Mouse (Mus musculus): ENCODE results near the gene Slc36a4. TPM values are rescaled to one million over a fixed set of nuclear protein-coding genes. Genes with fewer than 3 reads are reported as not detected.

Gene Slc36a4
- total and polyA plus RNA-seq, 3 experiments: 6.6 to 9.2 (median 9.0) TPM

DNA sequence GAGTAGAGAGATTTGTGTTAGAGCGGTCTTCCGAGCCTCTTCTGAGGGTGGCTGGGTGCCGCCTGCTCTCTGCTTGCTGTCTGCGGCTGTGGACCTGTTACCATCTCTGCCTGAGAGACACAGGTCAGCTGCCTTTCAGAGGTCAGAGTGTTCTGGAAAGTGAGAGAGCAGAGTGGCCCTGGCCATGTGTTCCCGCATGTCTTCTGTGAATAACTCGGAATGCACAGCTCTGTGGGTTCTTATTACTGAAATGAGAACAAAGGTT, 25.3 kb downstream of the Slc36a4 start:
- Histone ChIP-seq H3K27ac (ENCODE audit: insufficient read depth, low read depth) (peak overlapping the region; percentile 96), H3K36me3 (replicated peaks in 1 of 2; ENCODE audit: control insufficient read depth in 1 of 2, insufficient read depth in 1 of 2, low read length in 1 of 2) (peaks cover 24 to 53% of the 10 kb centered on the region in 2 experiments), H3K4me1 (ENCODE audit: control insufficient read depth in 1 of 2, insufficient read depth in 2 of 2) (peaks cover 21 to 58% of the 10 kb centered on the region in 2 experiments), H3K9me3 (replicated peaks; ENCODE audit: low read length) (no peaks in the 10 kb centered on the region), H3K9ac (ENCODE audit: insufficient read depth, low read depth) (peak overlapping the region; percentile 62), H3K4me3 (replicated peaks in 1 of 3; ENCODE audit: low read depth in 2 of 3, low read length in 2 of 3, poor library complexity in 1 of 3) (peak overlapping the region in 2 of 3 experiments; percentile 27 to 33), H3K27me3 (replicated peaks) (no peaks in the 10 kb centered on the region), H3K4me2 (ENCODE audit: insufficient read depth, low read depth, poor library complexity, severe bottlenecking) (peak overlapping the region; percentile 86), H3K79me2 (replicated peaks; ENCODE audit: control insufficient read depth, extremely low read depth, insufficient read depth, poor library complexity, severe bottlenecking) (no peaks in the 10 kb centered on the region)
- DNase-seq (ENCODE audit: extremely low read depth): no peak
- in situ Hi-C loops (cut with MboI; ENCODE audit: low pct_ligation_motif_present, low pct_unique_long_range_greater_than_20kb, low sequenced_read_pairs) (no loop called here), dilution Hi-C loops (cut with MboI; ENCODE audit: extremely low pct_ligation_motif_present, extremely low pct_unique_long_range_greater_than_20kb, low sequenced_read_pairs) (no loop called here)
- TF ChIP-seq POLR2AphosphoS2 (IDR thresholded peaks at IDR 0.05; ENCODE audit: low read depth, low read length) (no peak), CHD1 (IDR thresholded peaks at IDR 0.05; ENCODE audit: low read depth, low read length) (peak; percentile 72; the same call in 1 of the 2 replicates)

DNA sequence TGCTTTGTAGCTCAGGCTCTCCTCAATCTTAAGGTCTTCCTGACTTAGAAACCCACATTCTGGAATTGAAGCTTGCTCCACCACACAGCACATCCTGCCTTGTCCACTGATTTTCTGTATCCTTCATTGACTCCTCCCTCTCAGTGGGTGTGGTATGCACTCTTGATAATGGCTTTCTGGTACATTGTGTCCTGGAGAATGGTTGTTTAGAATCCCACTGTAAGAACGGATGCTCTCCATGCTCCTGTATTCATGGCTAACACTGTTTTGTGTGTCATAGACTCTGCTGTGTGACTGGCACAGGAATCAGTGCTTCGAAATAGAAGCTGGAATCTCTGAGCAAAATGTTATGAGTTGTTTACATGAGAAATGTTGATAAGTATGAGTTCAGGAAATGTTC, 28.0 kb downstream of the Slc36a4 start:
- Histone ChIP-seq H3K36me3 (replicated peaks in 1 of 2; ENCODE audit: control insufficient read depth in 1 of 2, insufficient read depth in 1 of 2, low read length in 1 of 2) (peaks cover 15 to 35% of the 10 kb centered on the region in 2 experiments), H3K9ac (ENCODE audit: insufficient read depth, low read depth) (no peak overlapping the region), H3K27ac (ENCODE audit: insufficient read depth, low read depth) (no peak overlapping the region), H3K27me3 (replicated peaks) (no peaks in the 10 kb centered on the region), H3K4me2 (ENCODE audit: insufficient read depth, low read depth, poor library complexity, severe bottlenecking) (no peak overlapping the region), H3K9me3 (replicated peaks; ENCODE audit: low read length) (no peaks in the 10 kb centered on the region), H3K79me2 (replicated peaks; ENCODE audit: control insufficient read depth, extremely low read depth, insufficient read depth, poor library complexity, severe bottlenecking) (no peaks in the 10 kb centered on the region), H3K4me1 (ENCODE audit: control insufficient read depth in 1 of 2, insufficient read depth in 2 of 2) (peaks cover 17 to 48% of the 10 kb centered on the region in 2 experiments), H3K4me3 (replicated peaks in 1 of 3; ENCODE audit: low read depth in 2 of 3, low read length in 2 of 3, poor library complexity in 1 of 3) (no peak overlapping the region)
- dilution Hi-C loops (cut with MboI; ENCODE audit: extremely low pct_ligation_motif_present, extremely low pct_unique_long_range_greater_than_20kb, low sequenced_read_pairs): no loop called here
- TF ChIP-seq ZNF384 (IDR thresholded peaks at IDR 0.05; ENCODE audit: low read depth, low read length) (no peak), MXI1 (IDR thresholded peaks at IDR 0.05; ENCODE audit: low read depth, low read length) (no peak), ZC3H11A (IDR thresholded peaks at IDR 0.05; ENCODE audit: low read depth, low read length) (no peak), ZKSCAN1 (IDR thresholded peaks at IDR 0.05; ENCODE audit: borderline replicate concordance, low read depth, low read length) (no peak), RCOR1 (conservative IDR thresholded peaks at IDR 0.05; ENCODE audit: low read depth, low read length) (no peak), MAFK (IDR thresholded peaks at IDR 0.05; ENCODE audit: insufficient replicate concordance, low read length) (no peak), UBTF (IDR thresholded peaks at IDR 0.05; ENCODE audit: low read depth, low read length) (no peak), JUN (IDR thresholded peaks at IDR 0.05; ENCODE audit: insufficient read depth, low read depth, low read length) (no peak), NRF1 (IDR thresholded peaks at IDR 0.05; ENCODE audit: low read depth, low read length) (no peak), ELF1 (IDR thresholded peaks at IDR 0.05; ENCODE audit: low read depth, low read length) (no peak), E2F4 (IDR thresholded peaks at IDR 0.05; ENCODE audit: insufficient replicate concordance, low read depth, low read length) (no peak), TCF12 (IDR thresholded peaks at IDR 0.05; ENCODE audit: low read depth, low read length) (no peak), KAT2A (IDR thresholded peaks at IDR 0.05; ENCODE audit: insufficient replicate concordance, low read length) (no peak), TBP (conservative IDR thresholded peaks at IDR 0.05; ENCODE audit: low read depth, low read length) (no peak), HCFC1 (IDR thresholded peaks at IDR 0.05; ENCODE audit: low read depth, low read length) (no peak), ZMIZ1 (IDR thresholded peaks at IDR 0.05; ENCODE audit: low read depth, low read length) (no peak), SIN3A (IDR thresholded peaks at IDR 0.05; ENCODE audit: low read length) (no peak), MYC (IDR thresholded peaks at IDR 0.05; ENCODE audit: low read depth, low read length) (no peak)
- in situ Hi-C loops (cut with MboI; ENCODE audit: low pct_ligation_motif_present, low pct_unique_long_range_greater_than_20kb, low sequenced_read_pairs): no loop called here
- DNase-seq (ENCODE audit: extremely low read depth): no peak

Measured in CH12.LX (cell line).